ENCODE assay signal across 14 mouse cellular contexts in genomic region chr17:28184971-28185638, GRCm38 (mm10). TPM values are rescaled to one million over a fixed set of nuclear protein-coding genes. Genes with fewer than 3 reads are reported as not detected.
DNase-seq lines count a peak whose midpoint lies in the region; ATAC-seq and TF ChIP-seq lines count a peak whose summit lies in the region.
"Had no signal": no experiment of that assay in that cellular context is flagged by ENCODE, and none has a peak within 500 bp of the region (broad histone marks: within the 10 kb centered on the region; RNA-seq: fewer than 3 reads in every experiment).

No protein-coding gene starts in this region.

- no peak for TF ChIP-seq POLR2A in limb, embryonic 14.5 days (IDR thresholded peaks at IDR 0.05; ENCODE audit: borderline replicate concordance, extremely low read depth, insufficient read depth, insufficient read length)

- peak; percentile 71 to 76 for DNase-seq in cerebellum, postnatal 14 days
- no peak for DNase-seq in cerebellum, adult 18-20 months
- DNase-seq in midbrain, embryonic 10.5 days (ENCODE audit: low spot score), result no peak
- DNase-seq in limb, embryonic 14.5 days (ENCODE audit: low spot score), result peak; percentile 21
- DNase-seq in kidney, adult 9 months, result no peak
- no peak for DNase-seq in heart, adult 18-20 months
- DNase-seq: adrenal gland, adult 2 months; gastrocnemius, adult 2 months; kidney, postnatal 4 days; thymus, adult 18-20 months had no signal

- H3K27ac ChIP-seq in midbrain, embryonic 13.5 days, result peak overlapping the region; percentile 39; the same call in 1 of the 2 replicates
- H3K27ac ChIP-seq in midbrain, embryonic 10.5 days (replicated peaks), result no peak overlapping the region
- no peak overlapping the region for H3K27ac ChIP-seq in limb, embryonic 14.5 days (replicated peaks; ENCODE audit: low read depth, low read length)
- H3K27ac ChIP-seq: gastrocnemius, adult 2 months; macrophage had no signal

- H3K9ac ChIP-seq in midbrain, embryonic 13.5 days (replicated peaks), result no peak overlapping the region; the same call in 1 of the 2 replicates
- H3K9ac ChIP-seq in limb, embryonic 14.5 days (ENCODE audit: low read depth, low read length, severe bottlenecking), result no peak overlapping the region

- no peak overlapping the region for H3K4me3 ChIP-seq in midbrain, embryonic 13.5 days (replicated peaks)
- H3K4me3 ChIP-seq in midbrain, embryonic 10.5 days, result no peak overlapping the region
- H3K4me3 ChIP-seq in limb, embryonic 14.5 days (replicated peaks; ENCODE audit: low read length), result no peak overlapping the region
- H3K4me3 ChIP-seq: gastrocnemius, adult 2 months had no signal

- no peaks in the 10 kb centered on the region for H3K27me3 ChIP-seq in midbrain, embryonic 13.5 days
- no peaks in the 10 kb centered on the region for H3K27me3 ChIP-seq in midbrain, embryonic 10.5 days (ENCODE audit: low read depth, poor library complexity, severe bottlenecking)
- H3K27me3 ChIP-seq in limb, embryonic 14.5 days (ENCODE audit: control insufficient read depth, insufficient read depth, low read length), result no peaks in the 10 kb centered on the region

- peaks cover 14% of the 10 kb centered on the region for H3K36me3 ChIP-seq in midbrain, embryonic 13.5 days
- H3K36me3 ChIP-seq in midbrain, embryonic 10.5 days, result peaks cover 37% of the 10 kb centered on the region
- peaks cover 16% of the 10 kb centered on the region for H3K36me3 ChIP-seq in limb, embryonic 14.5 days (ENCODE audit: control insufficient read depth, insufficient read depth, low read length)

- no peaks in the 10 kb centered on the region for H3K9me3 ChIP-seq in midbrain, embryonic 13.5 days
- no peaks in the 10 kb centered on the region for H3K9me3 ChIP-seq in midbrain, embryonic 10.5 days (replicated peaks)
- no peaks in the 10 kb centered on the region for H3K9me3 ChIP-seq in limb, embryonic 14.5 days (ENCODE audit: control insufficient read depth, low read length)

- no peak overlapping the region for H3K4me2 ChIP-seq in midbrain, embryonic 13.5 days (replicated peaks)
- no peak overlapping the region for H3K4me2 ChIP-seq in limb, embryonic 14.5 days (replicated peaks; ENCODE audit: low read depth, low read length, severe bottlenecking)

- WGBS in midbrain, embryonic 13.5 days, result 88% methylated on average over 7 of the region's 7 CpGs
- WGBS in midbrain, embryonic 10.5 days, result 88% methylated on average over 7 of the region's 7 CpGs
- WGBS in limb, embryonic 14.5 days, result 70% methylated on average over 7 of the region's 7 CpGs

- ATAC-seq in midbrain, embryonic 13.5 days, result no peak
- no peak for ATAC-seq in limb, embryonic 14.5 days (ENCODE audit: low FRiP score, low read depth)
- ATAC-seq in megakaryocyte, adult 5-6 weeks (ENCODE audit: poor library complexity, severe bottlenecking), result 0 out of 2 replicates have a peak, but pooled peaks have one; percentile 11
- ATAC-seq: intestine, postnatal 0 days had no signal

- peaks cover 7% of the 10 kb centered on the region for H3K4me1 ChIP-seq in midbrain, embryonic 13.5 days (replicated peaks)
- peaks cover 19% of the 10 kb centered on the region for H3K4me1 ChIP-seq in midbrain, embryonic 10.5 days
- H3K4me1 ChIP-seq in limb, embryonic 14.5 days (ENCODE audit: control insufficient read depth, insufficient read depth, low read length), result 0 out of 2 replicates have a peak, but pooled peaks cover 3% of the 10 kb centered on the region

RNA-seq across cellular contexts. Expression of gene Zfp523, which starts 8.2 kb away (rescaled TPM):
- 44.2 and 45.6 TPM in 2 replicates for polyA plus RNA-seq in midbrain, embryonic 13.5 days (2015; fragmentation: Nextera tagmentation; extraction: Ambion mirVana)
- 32.4 and 38.0 TPM in 2 replicates for polyA plus RNA-seq in midbrain, embryonic 10.5 days (2016; fragmentation: Nextera tagmentation; extraction: Ambion mirVana)
- polyA plus RNA-seq in limb, embryonic 14.5 days (2012; rRNA removed), result 79.1 and 97.1 TPM in 2 replicates
- 37.5 and 37.7 TPM in 2 replicates for polyA plus RNA-seq in limb, embryonic 14.5 days (2014; fragmentation: Nextera tagmentation; extraction: Ambion mirVana)
- total RNA-seq in megakaryocyte, adult 5-6 weeks (2015), result 4.2 and 6.4 TPM in 2 replicates
- 7.1 and 8.1 TPM in 2 replicates for total RNA-seq in megakaryocyte, adult 5-6 weeks (2017)
- 10 to 100 TPM; 10.7 to 13.9 TPM for total RNA-seq in heart, adult 18-20 months (2021)

RNA-seq across cellular contexts. Expression of gene Def6, which starts 22.5 kb away (rescaled TPM):
- polyA plus RNA-seq in midbrain, embryonic 13.5 days (2015; fragmentation: Nextera tagmentation; extraction: Ambion mirVana), result 4.5 and 5.6 TPM in 2 replicates
- polyA plus RNA-seq in midbrain, embryonic 10.5 days (2016; fragmentation: Nextera tagmentation; extraction: Ambion mirVana), result 3.1 TPM in 2 replicates
- polyA plus RNA-seq in limb, embryonic 14.5 days (2012; rRNA removed), result 14.6 and 15.5 TPM in 2 replicates
- polyA plus RNA-seq in limb, embryonic 14.5 days (2014; fragmentation: Nextera tagmentation; extraction: Ambion mirVana), result 10.0 and 12.7 TPM in 2 replicates
- total RNA-seq in megakaryocyte, adult 5-6 weeks (2015), result 35.4 and 40.7 TPM in 2 replicates
- total RNA-seq in megakaryocyte, adult 5-6 weeks (2017), result 91.5 and 92.6 TPM in 2 replicates
- 1 to 10 TPM; 3.2 to 3.3 TPM for total RNA-seq in heart, adult 18-20 months (2021)

RNA-seq across cellular contexts. Expression of gene Scube3, which starts 43.2 kb away (rescaled TPM):
- polyA plus RNA-seq in midbrain, embryonic 13.5 days (2015; fragmentation: Nextera tagmentation; extraction: Ambion mirVana), result 5.6 and 6.1 TPM in 2 replicates
- 9.5 and 10.8 TPM in 2 replicates for polyA plus RNA-seq in midbrain, embryonic 10.5 days (2016; fragmentation: Nextera tagmentation; extraction: Ambion mirVana)
- polyA plus RNA-seq in limb, embryonic 14.5 days (2012; rRNA removed), result 31.6 and 38.9 TPM in 2 replicates
- polyA plus RNA-seq in limb, embryonic 14.5 days (2014; fragmentation: Nextera tagmentation; extraction: Ambion mirVana), result 10.5 and 11.3 TPM in 2 replicates
- not detected in 2 replicates for total RNA-seq in megakaryocyte, adult 5-6 weeks (2015)
- total RNA-seq in megakaryocyte, adult 5-6 weeks (2017), result not detected in 2 replicates
- total RNA-seq in heart, adult 18-20 months (2021), result under 1 TPM; 0.59 to 0.62 TPM

RNA-seq across cellular contexts. Expression of gene Ppard, which starts 47.4 kb away (rescaled TPM):
- 0.84 and 1.4 TPM in 2 replicates for polyA plus RNA-seq in midbrain, embryonic 13.5 days (2015; fragmentation: Nextera tagmentation; extraction: Ambion mirVana)
- polyA plus RNA-seq in midbrain, embryonic 10.5 days (2016; fragmentation: Nextera tagmentation; extraction: Ambion mirVana), result 1.5 and 1.7 TPM in 2 replicates
- polyA plus RNA-seq in limb, embryonic 14.5 days (2012; rRNA removed), result 29.2 and 37.9 TPM in 2 replicates
- polyA plus RNA-seq in limb, embryonic 14.5 days (2014; fragmentation: Nextera tagmentation; extraction: Ambion mirVana), result 3.7 and 4.2 TPM in 2 replicates
- 19.5 and 19.6 TPM in 2 replicates for total RNA-seq in megakaryocyte, adult 5-6 weeks (2015)
- total RNA-seq in megakaryocyte, adult 5-6 weeks (2017), result 4.4 and 8.2 TPM in 2 replicates
- total RNA-seq in heart, adult 18-20 months (2021), result 10 to 100 TPM; 28.1 to 29.9 TPM

Comparison
In these comparisons a context has a peak if more than half of its experiments do, and no peak if none do; other contexts are left out.
1. DNase-seq: peak in cerebellum, postnatal 14 days (2 of 2) and limb, embryonic 14.5 days (single experiment); none in cerebellum, adult 18-20 months (0 of 2), midbrain, embryonic 10.5 days (single experiment), kidney, adult 9 months (single experiment) and heart, adult 18-20 months (0 of 2).